9 mouse cellular contexts compared by ENCODE assay signal in genomic region chr3:37655933-37656633, GRCm38 (mm10). TPM values are rescaled to one million over a fixed set of nuclear protein-coding genes. Genes with fewer than 3 reads are reported as not detected.
DNase-seq lines count a peak whose midpoint lies in the region; ATAC-seq and TF ChIP-seq lines count a peak whose summit lies in the region.
"Had no signal": no experiment of that assay in that cellular context is flagged by ENCODE, and none has a peak within 500 bp of the region (broad histone marks: within the 10 kb centered on the region; RNA-seq: fewer than 3 reads in every experiment).

No protein-coding gene starts in this region.

- TF ChIP-seq CTCF in testis, adult 2 months (IDR thresholded peaks at IDR 0.05; ENCODE audit: control insufficient read depth, insufficient read depth, insufficient replicate concordance, low read depth, low read length): no peak
- no peak for TF ChIP-seq CTCF in hindbrain, postnatal 0 days (IDR thresholded peaks at IDR 0.05; ENCODE audit: low read depth)

- H3K4me2 ChIP-seq in hindbrain, postnatal 0 days (ENCODE audit: low read depth, low read length): peak overlapping the region; percentile 39
- peak overlapping the region; percentile 55 for H3K4me2 ChIP-seq in midbrain, embryonic 16.5 days (ENCODE audit: low read length)

- H3K9me3 ChIP-seq in hindbrain, postnatal 0 days (ENCODE audit: low read length): no peaks in the 10 kb centered on the region
- no peaks in the 10 kb centered on the region for H3K9me3 ChIP-seq in midbrain, embryonic 16.5 days (replicated peaks; ENCODE audit: control insufficient read depth, low read length, poor library complexity, severe bottlenecking)
- H3K9me3 ChIP-seq: G1E had no signal

- H3K27ac ChIP-seq in testis, adult 2 months (ENCODE audit: control insufficient read depth, insufficient read depth, low read depth, low read length): no peak overlapping the region
- H3K27ac ChIP-seq in hindbrain, postnatal 0 days: no peak overlapping the region
- H3K27ac ChIP-seq in midbrain, embryonic 16.5 days (ENCODE audit: low read length): no peak overlapping the region

- H3K27me3 ChIP-seq in testis, adult 2 months (ENCODE audit: control insufficient read depth, insufficient read depth, low read length): no peaks in the 10 kb centered on the region
- no peaks in the 10 kb centered on the region for H3K27me3 ChIP-seq in hindbrain, postnatal 0 days (ENCODE audit: insufficient read depth, low read length)
- H3K27me3 ChIP-seq in midbrain, embryonic 16.5 days (ENCODE audit: control insufficient read depth, insufficient read depth, low read depth, low read length): peaks cover 13% of the 10 kb centered on the region

- 0 out of 2 replicates have a peak overlapping the region, but pooled peaks have one; percentile 6 for H3K9ac ChIP-seq in hindbrain, postnatal 0 days (replicated peaks; ENCODE audit: low read length)
- peak overlapping the region; percentile 42; the same call in 1 of the 2 replicates for H3K9ac ChIP-seq in midbrain, embryonic 16.5 days (ENCODE audit: low read depth, low read length)

- intact Hi-C loops in gastrocnemius, postnatal 14 days (cut with DNase I; ENCODE audit: low total_unique reads): no loop called here

- TF ChIP-seq POLR2A in testis, adult 2 months (IDR thresholded peaks at IDR 0.05; ENCODE audit: control insufficient read depth, low read depth, low read length): no peak

- no peaks in the 10 kb centered on the region for H3K36me3 ChIP-seq in testis, adult 2 months (ENCODE audit: control insufficient read depth, insufficient read depth, low read length)
- no peaks in the 10 kb centered on the region for H3K36me3 ChIP-seq in hindbrain, postnatal 0 days (ENCODE audit: insufficient read depth, low read length)
- H3K36me3 ChIP-seq in midbrain, embryonic 16.5 days (ENCODE audit: control insufficient read depth, insufficient read depth, low read length): no peaks in the 10 kb centered on the region
- H3K36me3 ChIP-seq: G1E had no signal

- DNase-seq in frontal cortex, postnatal 36 days (ENCODE audit: low spot score in 2 of 2): peak; percentile 24 to 32
- no peak for DNase-seq in frontal cortex, postnatal 25 days (ENCODE audit: low spot score in 2 of 2)
- DNase-seq in testis, postnatal 14 days (ENCODE audit: low spot score): no peak
- peak; percentile 64 for DNase-seq in hindbrain, postnatal 0 days (ENCODE audit: low spot score)
- DNase-seq in urinary bladder, adult 2 months (ENCODE audit: low spot score): no peak
- DNase-seq in gastrocnemius, postnatal 14 days: no peak

- ATAC-seq in hindbrain, postnatal 0 days: peak; percentile 55
- peak; percentile 66 for ATAC-seq in midbrain, embryonic 16.5 days

- H3K4me3 ChIP-seq in testis, adult 2 months (ENCODE audit: control insufficient read depth, low read depth, low read length): peak overlapping the region; percentile 62
- no peak overlapping the region for H3K4me3 ChIP-seq in hindbrain, postnatal 0 days (ENCODE audit: low read length)
- peak overlapping the region; percentile 27 for H3K4me3 ChIP-seq in midbrain, embryonic 16.5 days (ENCODE audit: low read depth, low read length)

- peaks cover 12% of the 10 kb centered on the region for H3K4me1 ChIP-seq in testis, adult 2 months (ENCODE audit: control insufficient read depth, insufficient read depth, low read length)
- peaks cover 5% of the 10 kb centered on the region; the same call in 1 of the 2 replicates for H3K4me1 ChIP-seq in hindbrain, postnatal 0 days (ENCODE audit: insufficient read depth, low read length)
- peaks cover 17% of the 10 kb centered on the region for H3K4me1 ChIP-seq in midbrain, embryonic 16.5 days (ENCODE audit: control insufficient read depth, insufficient read depth, low read length)

- 35% methylated on average over 20 of the region's 20 CpGs for WGBS in hindbrain, postnatal 0 days
- 19% methylated on average over 20 of the region's 20 CpGs for WGBS in midbrain, embryonic 16.5 days

RNA-seq across cellular contexts. Expression of gene Spry1, which starts 16.3 kb away (rescaled TPM):
- polyA plus RNA-seq in testis, adult 2 months (2012; rRNA removed): 4.3 and 4.6 TPM in 2 replicates
- 31.8 and 40.6 TPM in 2 replicates for total RNA-seq in hindbrain, postnatal 0 days (2014; rRNA removed)
- 5.5 and 5.6 TPM in 2 replicates for polyA plus RNA-seq in hindbrain, postnatal 0 days (2015; fragmentation: Nextera tagmentation; extraction: Ambion mirVana)
- 6.5 and 8.8 TPM in 2 replicates for polyA plus RNA-seq in midbrain, embryonic 16.5 days (2015; fragmentation: Nextera tagmentation; extraction: Ambion mirVana)
- 34.7 and 38.2 TPM in 2 replicates for polyA plus RNA-seq in urinary bladder, adult 2 months (2012; rRNA removed)
- total RNA-seq in gastrocnemius, postnatal 14 days (2021): 10 to 100 TPM; 33.1 to 39.9 TPM

Comparison
In these comparisons a context has a peak if more than half of its experiments do, and no peak if none do; other contexts are left out.
1. DNase-seq: peak in frontal cortex, postnatal 36 days (2 of 2) and hindbrain, postnatal 0 days (single experiment); none in frontal cortex, postnatal 25 days (0 of 2), testis, postnatal 14 days (single experiment), urinary bladder, adult 2 months (single experiment) and gastrocnemius, postnatal 14 days (single experiment).